Mouse (Mus musculus) cerebellum, postnatal 10 days (tissue): Measurements from ENCODE around the gene Rhox2g.
"Not testable (repeated sequence)": the region's sequence is repeated elsewhere in the genome, so short reads cannot be mapped to it uniquely, and the experiment has no call there.

Experiments
- DNase-seq, 2 experiments: peaks; one replicate each; pipeline ENCODE4 v3.0.0; 2021; ENCODE audit warnings: mixed read lengths in 2 of 2

The Rhox2g gene

GRCm38 (mm10) chrX:37643370-37643769 lies at the start of gene Rhox2g:
TSS of gene Rhox2g (minus strand) at chrX:37643470.
- DNase-seq, result not testable (repeated sequence)

GRCm38 (mm10) chrX:37692261-37692660 lies 49.0 kb upstream of the Rhox2g start:
- no peak for DNase-seq

GRCm38 (mm10) chrX:37683031-37683715 lies 39.9 kb upstream of the Rhox2g start:
- DNase-seq, result no peak

- DNase-seq, result not testable (repeated sequence)
These were observed 29.9 kb upstream of the Rhox2g start, which contains the start of gene Rhox2h for GRCm38 (mm10) chrX:37673177-37673576. TSS of gene Rhox2h (minus strand) at chrX:37673277.

- DNase-seq, result not testable (repeated sequence)
These were observed 25.4 kb upstream of the Rhox2g start, which contains the start of gene Rhox3h for GRCm38 (mm10) chrX:37668664-37669063. TSS of gene Rhox3h (minus strand) at chrX:37668764.

GRCm38 (mm10) chrX:37651227-37651626 lies 8.0 kb upstream of the Rhox2g start, which contains the start of gene Rhox4g:
TSS of gene Rhox4g (minus strand) at chrX:37651327.
- not testable (repeated sequence) for DNase-seq

- not testable (repeated sequence) for DNase-seq
These were observed 14.8 kb downstream of the Rhox2g start, which contains the start of gene Rhox3g for GRCm38 (mm10) chrX:37628512-37628911. TSS of gene Rhox3g (minus strand) at chrX:37628612.

GRCm38 (mm10) chrX:37607604-37608003 lies 35.7 kb downstream of the Rhox2g start, which contains the start of gene Rhox4f:
TSS of gene Rhox4f (minus strand) at chrX:37607704.
- DNase-seq, result not testable (repeated sequence)
